Mouse (Mus musculus) midbrain, embryonic 14.5 days (tissue): ENCODE results near the gene Adamts9. TPM values are rescaled to one million over a fixed set of nuclear protein-coding genes. Genes with fewer than 3 reads are reported as not detected.

Experiments
- ATAC-seq: fragments of 200-750 bp; cut with Nextera tagmentation; 2 replicates; pipeline ENCODE4 v1.8.0; 2017; ENCODE audit warnings: moderate number of reproducible peaks, moderate library complexity; ENCODE audit not compliant: low FRiP score, low TSS enrichment
- DNase-seq: peaks from one replicate; pipeline ENCODE4 v3.0.0-alpha.2; 2015
- H3K27ac ChIP-seq: fragments of 300-500 bp; sonication (generic); replicated peaks from 2 replicates; pipeline ENCODE4 v1.5.1; 2014; ENCODE audit warnings: mild to moderate bottlenecking, low read depth, low read length, moderate library complexity
- H3K27me3 ChIP-seq: fragments of 300-500 bp; sonication (generic); 2 replicates; pipeline ENCODE4 v1.6.1; 2014; ENCODE audit warnings: low read length, control low read depth, mixed read lengths; ENCODE audit not compliant: control insufficient read depth, insufficient read depth
- H3K36me3 ChIP-seq: fragments of 300-500 bp; sonication (generic); 2 replicates; pipeline ENCODE4 v1.6.1; 2014; ENCODE audit warnings: low read length, control low read depth; ENCODE audit not compliant: control insufficient read depth, insufficient read depth
- H3K4me1 ChIP-seq: fragments of 300-500 bp; sonication (generic); 2 replicates; pipeline ENCODE4 v1.6.1; 2014; ENCODE audit warnings: mild to moderate bottlenecking, antibody characterized with exemption, low read length, control low read depth; ENCODE audit not compliant: control insufficient read depth, insufficient read depth
- H3K4me2 ChIP-seq: fragments of 300-500 bp; sonication (generic); 2 replicates; pipeline ENCODE4 v1.6.1; 2014; ENCODE audit warnings: mild to moderate bottlenecking, low read length, moderate library complexity
- H3K4me3 ChIP-seq: fragments of 300-500 bp; sonication (generic); replicated peaks from 2 replicates; pipeline ENCODE4 v1.5.1; 2014; ENCODE audit warnings: low read depth, low read length
- H3K9ac ChIP-seq: fragments of 300-500 bp; sonication (generic); replicated peaks from 2 replicates; pipeline ENCODE4 v1.6.1; 2014; ENCODE audit warnings: mild to moderate bottlenecking, low read length, moderate library complexity
- H3K9me3 ChIP-seq: fragments of 300-500 bp; sonication (generic); 2 replicates; pipeline ENCODE4 v1.6.1; 2016; ENCODE audit warnings: low read length, control low read depth, mixed read lengths; ENCODE audit not compliant: control insufficient read depth
- WGBS: fragments of 180-500 bp; shearing (Covaris S2); extraction: QIAGEN DNeasy Blood & Tissue Kit; methylation state at CpG from one replicate; pipeline ENCODE4 v1.1.7; 2014; 5-methylcytosine and 5-hydroxymethylcytosine counted together
- polyA plus RNA-seq: library from polyadenylated mRNA; unstranded; fragments of >200 nt; fragmentation: Nextera tagmentation; extraction: Ambion mirVana; gene quantifications from 2 replicates; pipeline ENCODE4 v1.2.1, GENCODE M21; 2014

Adamts9 gene
- polyA plus RNA-seq, 1 experiment from 2014 or later: 1.2 TPM

DNA sequence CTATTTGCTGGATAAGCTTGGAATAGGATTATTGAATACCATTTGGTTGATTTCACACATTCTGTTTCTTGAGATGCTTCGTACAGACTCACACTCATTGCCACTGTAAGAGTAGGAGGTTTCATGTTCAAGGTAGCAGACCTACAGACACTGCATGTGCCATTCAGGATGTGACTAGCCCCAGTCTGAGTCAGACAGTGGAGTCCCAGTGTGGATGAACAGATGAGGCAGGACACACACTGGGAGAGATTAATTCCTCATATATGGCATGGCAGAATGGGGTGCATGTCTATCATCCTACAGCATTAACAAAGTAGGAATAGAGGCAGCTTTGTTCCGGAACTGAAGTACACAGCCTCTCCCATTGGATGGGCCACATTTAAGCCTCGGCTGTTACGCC is 66.1 kb downstream of the Adamts9 start:
- WGBS: 97% methylated on average over 4 of the region's 4 CpGs

DNA sequence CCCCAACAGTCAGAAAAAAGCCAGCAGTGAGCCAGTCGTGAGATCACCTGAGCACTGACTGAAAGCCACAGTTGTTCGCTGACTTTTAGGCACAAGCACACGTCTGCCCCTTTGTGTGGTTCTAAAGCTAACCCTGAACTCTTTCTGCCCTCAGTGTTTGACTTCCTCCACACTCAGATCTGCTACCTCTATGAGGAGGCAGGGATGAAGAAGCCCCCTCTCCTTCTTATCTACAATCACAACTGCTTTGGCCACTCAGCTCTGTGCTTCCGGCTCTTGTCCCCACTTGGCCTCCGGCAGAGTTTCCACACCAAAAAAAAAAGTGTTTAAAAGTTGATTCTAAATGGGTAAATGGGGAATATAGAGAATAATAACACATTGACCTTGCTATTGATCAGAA is 67.2 kb downstream of the Adamts9 start:
- no peak for ATAC-seq

More for the DNA sequence above, 66.1 kb downstream of the Adamts9 start:
- Histone ChIP-seq H3K27me3 (no peaks in the 10 kb centered on the region), H3K9ac (no peak overlapping the region), H3K36me3 (no peaks in the 10 kb centered on the region), H3K27ac (no peak overlapping the region), H3K9me3 (no peaks in the 10 kb centered on the region), H3K4me3 (no peak overlapping the region), H3K4me1 (no peaks in the 10 kb centered on the region), H3K4me2 (no peak overlapping the region)
- ATAC-seq (no peak), DNase-seq (no peak)

DNA sequence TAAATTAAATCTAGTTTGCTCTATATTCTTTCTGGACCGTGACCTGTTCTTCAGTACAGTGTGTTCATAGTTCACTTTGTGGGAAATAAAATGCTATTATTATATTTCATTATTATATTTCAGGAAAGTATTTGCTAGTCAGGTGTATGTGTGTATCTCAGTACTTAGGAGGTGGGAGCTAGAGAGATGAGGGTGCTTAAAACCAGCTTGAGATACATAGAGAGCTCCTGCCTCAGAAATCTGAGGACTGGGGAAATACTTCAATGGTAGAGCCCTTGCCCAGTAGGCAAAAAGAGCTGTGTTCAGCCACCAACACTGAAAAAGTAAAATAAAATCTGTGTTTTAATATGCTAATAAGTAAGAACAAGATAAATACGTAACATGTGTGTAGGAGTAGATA is 68.0 kb downstream of the Adamts9 start:
- no peak for ATAC-seq
- Histone ChIP-seq H3K4me1 (no peaks in the 10 kb centered on the region), H3K4me3 (no peak overlapping the region), H3K27ac (no peak overlapping the region), H3K36me3 (no peaks in the 10 kb centered on the region), H3K9me3 (no peaks in the 10 kb centered on the region), H3K4me2 (no peak overlapping the region), H3K9ac (no peak overlapping the region), H3K27me3 (no peaks in the 10 kb centered on the region)
- no peak for DNase-seq
- WGBS: 93% methylated on average over 2 of the region's 2 CpGs

More for the DNA sequence above, 67.2 kb downstream of the Adamts9 start:
- H3K27ac ChIP-seq: no peak overlapping the region
- H3K27me3 ChIP-seq: no peaks in the 10 kb centered on the region
- no peaks in the 10 kb centered on the region for H3K36me3 ChIP-seq
- no peak overlapping the region for H3K4me3 ChIP-seq
- no peak for DNase-seq
- 80% methylated on average over 5 of the region's 5 CpGs for WGBS
- H3K9me3 ChIP-seq: no peaks in the 10 kb centered on the region
- no peak overlapping the region for H3K4me2 ChIP-seq
- H3K4me1 ChIP-seq: no peaks in the 10 kb centered on the region
- no peak overlapping the region for H3K9ac ChIP-seq

DNA sequence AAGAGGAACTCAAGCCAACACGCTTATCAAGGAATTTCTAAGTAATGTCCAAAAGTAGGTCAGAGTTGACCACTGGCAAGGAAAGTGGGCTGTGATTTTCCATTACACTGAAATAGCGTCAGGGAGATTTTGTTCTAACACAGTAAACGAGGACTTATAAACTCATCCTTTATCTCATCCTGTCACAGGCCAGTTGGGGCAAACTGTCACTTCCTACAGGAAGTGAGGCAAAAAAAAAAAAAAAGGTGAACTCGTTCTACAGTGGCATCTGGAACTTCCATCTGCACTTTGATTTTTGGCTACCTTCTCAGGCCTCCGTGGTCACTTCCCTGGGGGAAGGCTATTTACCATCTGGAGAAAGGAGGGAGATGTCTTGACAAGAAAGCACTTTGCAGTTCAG is 68.4 kb downstream of the Adamts9 start:
- DNase-seq: no peak
- WGBS: 84% methylated on average over 5 of the region's 5 CpGs
- no peaks in the 10 kb centered on the region for H3K4me1 ChIP-seq
- H3K4me2 ChIP-seq: no peak overlapping the region
- no peak overlapping the region for H3K27ac ChIP-seq
- no peak overlapping the region for H3K9ac ChIP-seq
- H3K9me3 ChIP-seq: no peaks in the 10 kb centered on the region
- no peak for ATAC-seq
- H3K36me3 ChIP-seq: no peaks in the 10 kb centered on the region
- no peak overlapping the region for H3K4me3 ChIP-seq
- no peaks in the 10 kb centered on the region for H3K27me3 ChIP-seq

DNA sequence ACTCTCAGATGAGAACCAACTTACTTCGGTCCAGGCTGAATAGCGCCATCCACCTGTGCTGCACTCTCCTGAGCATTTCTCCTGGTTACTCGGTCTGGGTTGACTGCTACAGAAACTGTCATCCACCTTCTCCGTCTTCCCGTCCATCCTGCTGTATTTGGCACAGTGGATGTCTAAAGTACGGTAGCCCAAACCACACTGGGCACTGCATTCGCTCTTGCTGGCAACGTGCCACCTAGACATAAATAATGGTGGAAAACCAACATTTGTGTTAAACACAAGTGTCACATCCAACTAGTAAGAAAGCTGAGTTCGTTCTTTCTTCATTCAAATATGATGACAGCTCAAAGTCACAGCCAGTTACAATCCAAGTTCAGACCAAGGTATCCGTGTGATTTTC is 70.5 kb downstream of the Adamts9 start:
- no peak overlapping the region for H3K27ac ChIP-seq
- H3K27me3 ChIP-seq: no peaks in the 10 kb centered on the region
- ATAC-seq (no peak), DNase-seq (no peak)
- no peak overlapping the region for H3K4me2 ChIP-seq
- H3K9ac ChIP-seq: no peak overlapping the region
- H3K4me3 ChIP-seq: no peak overlapping the region
- H3K36me3 ChIP-seq: no peaks in the 10 kb centered on the region
- WGBS: 90% methylated on average over 10 of the region's 10 CpGs
- H3K9me3 ChIP-seq: no peaks in the 10 kb centered on the region
- no peaks in the 10 kb centered on the region for H3K4me1 ChIP-seq

DNA sequence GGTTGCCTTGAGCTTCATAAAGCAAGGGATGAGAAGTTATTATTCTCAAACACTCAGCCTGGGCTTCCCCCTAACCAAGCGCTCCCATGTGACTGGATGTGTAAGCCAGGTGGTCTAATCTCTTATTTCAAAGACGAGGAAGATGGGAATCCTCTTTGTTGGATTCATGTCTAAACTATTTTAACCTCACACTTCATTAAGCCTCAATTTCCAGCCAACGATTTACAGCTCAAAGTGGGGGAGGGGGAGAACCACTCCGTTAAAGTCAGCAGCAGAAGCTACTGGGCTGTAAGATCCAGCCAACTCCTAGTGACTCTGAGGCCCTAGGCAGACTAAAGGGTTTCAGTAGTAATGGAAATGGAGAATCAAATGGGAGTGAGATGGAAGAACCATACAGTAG is 71.5 kb downstream of the Adamts9 start:
- 64% methylated on average over 4 of the region's 4 CpGs for WGBS
- no peak overlapping the region for H3K27ac ChIP-seq
- H3K9ac ChIP-seq: no peak overlapping the region
- H3K27me3 ChIP-seq: no peaks in the 10 kb centered on the region
- no peaks in the 10 kb centered on the region for H3K4me1 ChIP-seq
- no peak overlapping the region for H3K4me2 ChIP-seq
- DNase-seq: no peak
- no peak overlapping the region for H3K4me3 ChIP-seq
- H3K9me3 ChIP-seq: no peaks in the 10 kb centered on the region
- H3K36me3 ChIP-seq: no peaks in the 10 kb centered on the region
- ATAC-seq: no peak

DNA sequence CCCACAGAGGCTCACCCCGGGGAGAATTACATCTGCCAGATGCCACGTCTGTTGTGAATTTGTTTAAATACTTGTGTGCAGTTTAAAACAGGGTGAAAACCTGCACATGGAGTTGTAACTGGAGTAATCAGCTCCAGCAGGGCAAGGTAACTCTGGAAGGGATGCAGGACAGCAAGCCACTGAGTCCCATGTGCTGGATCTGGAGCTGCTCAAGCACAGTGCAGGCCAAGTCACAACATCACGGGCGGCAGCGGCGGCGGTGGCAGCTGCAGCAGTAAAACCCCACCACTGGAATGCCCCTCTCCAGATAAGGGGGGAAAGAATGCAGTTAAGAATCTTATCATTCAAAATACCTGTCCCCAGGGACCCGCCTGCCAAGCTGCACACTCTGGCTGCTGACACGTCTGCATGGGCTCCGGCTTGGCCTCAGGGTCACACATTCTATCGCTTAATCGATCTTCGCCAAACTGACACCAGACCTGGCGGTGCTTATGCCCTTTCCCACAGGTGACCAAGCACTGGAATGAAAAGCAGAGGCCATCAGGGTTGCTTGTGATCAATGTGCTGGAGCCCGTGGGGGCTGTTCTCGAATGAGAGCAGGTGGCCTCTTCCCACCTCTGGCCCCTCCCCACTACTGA is 73.6 kb downstream of the Adamts9 start:
- DNase-seq: no peak
- no peak overlapping the region for H3K4me3 ChIP-seq
- H3K4me2 ChIP-seq: no peak overlapping the region
- no peak for ATAC-seq
- no peaks in the 10 kb centered on the region for H3K4me1 ChIP-seq
- 73% methylated on average over 16 of the region's 16 CpGs for WGBS
- H3K27ac ChIP-seq: no peak overlapping the region
- H3K27me3 ChIP-seq: no peaks in the 10 kb centered on the region
- no peak overlapping the region for H3K9ac ChIP-seq
- no peaks in the 10 kb centered on the region for H3K9me3 ChIP-seq
- H3K36me3 ChIP-seq: no peaks in the 10 kb centered on the region

DNA sequence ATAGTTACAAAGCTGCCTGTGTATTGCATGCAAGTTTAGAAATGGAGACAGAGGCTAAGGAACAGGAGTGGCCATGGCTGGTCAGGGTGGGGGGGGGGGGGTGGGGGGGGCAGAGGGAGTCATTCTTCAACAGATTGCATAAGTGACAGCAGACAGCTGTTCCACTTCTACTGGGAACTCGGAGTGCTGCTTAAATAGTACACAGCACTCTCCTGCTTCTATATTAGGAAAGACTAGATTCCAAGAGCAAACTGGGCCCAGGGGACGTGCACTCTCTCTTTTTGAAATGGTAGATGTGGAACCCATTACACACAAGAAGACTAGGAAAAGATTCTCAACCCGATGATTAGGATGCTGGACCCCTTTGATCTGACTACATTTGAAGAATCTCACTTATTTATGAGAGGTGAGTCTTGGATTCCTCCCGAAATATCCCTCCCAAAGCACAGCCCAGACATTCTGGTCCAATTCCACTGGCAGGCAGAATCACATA is 74.2 kb downstream of the Adamts9 start, which contains the start of gene Gm15737:
Gene Gm15737 (plus strand): TSS at position 269 of the 493 bp plus-strand sequence.
- H3K4me1 ChIP-seq: no peaks in the 10 kb centered on the region
- 70% methylated on average over 4 of the region's 4 CpGs for WGBS
- no peak within 1 kb of the TSS for H3K4me2 ChIP-seq
- no peaks in the 10 kb centered on the region for H3K36me3 ChIP-seq
- DNase-seq: no peak
- H3K27ac ChIP-seq: no peak within 1 kb of the TSS
- no peak within 1 kb of the TSS for H3K9ac ChIP-seq
- no peaks in the 10 kb centered on the region for H3K27me3 ChIP-seq
- ATAC-seq: no peak
- H3K4me3 ChIP-seq: no peak within 1 kb of the TSS
- no peaks in the 10 kb centered on the region for H3K9me3 ChIP-seq

DNA sequence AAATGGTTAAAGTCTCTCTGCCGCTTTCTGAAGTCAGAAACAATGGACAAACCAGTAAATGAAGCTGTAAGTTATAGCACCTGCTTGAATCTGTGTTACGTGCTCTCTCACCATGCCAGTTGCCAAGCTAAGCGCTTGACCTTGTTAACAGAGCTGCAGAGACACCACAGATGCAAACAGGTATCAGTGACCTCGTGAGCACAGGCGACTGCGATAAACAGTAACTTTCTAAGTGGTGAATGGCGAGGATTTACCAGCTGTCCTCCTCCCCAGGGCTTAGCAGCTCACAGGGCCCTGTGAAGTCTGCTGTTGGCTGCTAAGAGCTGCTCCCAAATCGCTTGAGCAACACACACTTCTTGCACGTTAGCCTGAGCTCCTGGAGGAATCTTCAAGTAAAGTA is 80.7 kb downstream of the Adamts9 start:
- no peaks in the 10 kb centered on the region for H3K4me1 ChIP-seq
- H3K27ac ChIP-seq: no peak overlapping the region
- ATAC-seq: no peak
- H3K9ac ChIP-seq: no peak overlapping the region
- WGBS: 74% methylated on average over 9 of the region's 9 CpGs
- no peaks in the 10 kb centered on the region for H3K36me3 ChIP-seq
- no peak overlapping the region for H3K4me2 ChIP-seq
- no peaks in the 10 kb centered on the region for H3K9me3 ChIP-seq
- H3K27me3 ChIP-seq: no peaks in the 10 kb centered on the region
- no peak overlapping the region for H3K4me3 ChIP-seq
- no peak for DNase-seq
